Mouse (Mus musculus): Measurements from ENCODE around the gene Acot1. TPM values are rescaled to one million over a fixed set of nuclear protein-coding genes. Genes with fewer than 3 reads are reported as not detected.
"Not testable (repeated sequence)": the region's sequence is repeated elsewhere in the genome, so short reads cannot be mapped to it uniquely, and the experiment has no call there.

Gene Acot1
- polyA plus RNA-seq, 1 experiment = 36.4 TPM

- Histone ChIP-seq H3K27ac (ENCODE audit: insufficient read depth, low read length) (no peak overlapping the region), H3K4me3 (ENCODE audit: low read depth, low read length) (no peak overlapping the region), H3K9ac (ENCODE audit: low read depth, poor library complexity, severe bottlenecking) (no peak overlapping the region), H3K9me3 (replicated peaks; ENCODE audit: control insufficient read depth, insufficient read depth, low read length, poor library complexity, severe bottlenecking) (no peaks in the 10 kb centered on the region; the same call in 1 of the 2 replicates), H3K36me3 (ENCODE audit: control insufficient read depth, insufficient read depth, low read length, poor library complexity, severe bottlenecking) (no peaks in the 10 kb centered on the region; the same call in 1 of the 2 replicates), H3K27me3 (ENCODE audit: control insufficient read depth, insufficient read depth, low read length, poor library complexity, severe bottlenecking) (peaks cover 4% of the 10 kb centered on the region; the same call in 1 of the 2 replicates), H3K4me1 (ENCODE audit: control insufficient read depth, insufficient read depth, low read length) (peaks cover 1% of the 10 kb centered on the region)
- no peak for TF ChIP-seq POLR2A (IDR thresholded peaks at IDR 0.05; ENCODE audit: insufficient read depth, low read length)
- peak; percentile 71 for TF ChIP-seq CTCF (IDR thresholded peaks at IDR 0.05; ENCODE audit: low read depth, low read length)
Measured at GRCm38 (mm10) chr12:84013130-84013529, 3.8 kb downstream of the Acot1 start.

DNA sequence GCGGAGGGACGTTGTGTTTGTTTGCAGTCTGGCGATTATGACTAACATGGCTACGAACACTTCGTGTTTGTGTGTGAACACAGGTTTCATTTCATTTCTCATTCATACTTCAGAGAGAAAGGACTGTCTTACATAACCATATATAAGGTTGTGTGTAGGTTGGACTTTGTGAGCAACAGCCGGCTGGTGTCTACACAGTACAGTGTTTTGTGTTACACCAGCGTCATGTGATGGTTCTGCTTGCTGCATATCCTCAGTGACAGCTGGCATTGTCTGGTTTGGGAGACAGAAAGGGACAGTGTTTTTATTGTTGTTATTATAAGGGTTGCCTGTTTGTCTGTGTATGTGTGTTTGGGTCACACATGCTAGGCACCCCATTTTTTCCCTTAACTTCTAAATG is 4.4 kb downstream of the Acot1 start:
- Histone ChIP-seq H3K9me3 (replicated peaks; ENCODE audit: control insufficient read depth, insufficient read depth, low read length, poor library complexity, severe bottlenecking) (no peaks in the 10 kb centered on the region), H3K27ac (ENCODE audit: insufficient read depth, low read length) (no peak overlapping the region), H3K36me3 (ENCODE audit: control insufficient read depth, insufficient read depth, low read length, poor library complexity, severe bottlenecking) (no peaks in the 10 kb centered on the region; the same call in 1 of the 2 replicates), H3K4me3 (ENCODE audit: low read depth, low read length) (no peak overlapping the region), H3K4me1 (ENCODE audit: control insufficient read depth, insufficient read depth, low read length) (peaks cover 1% of the 10 kb centered on the region), H3K9ac (ENCODE audit: low read depth, poor library complexity, severe bottlenecking) (no peak overlapping the region), H3K27me3 (ENCODE audit: control insufficient read depth, insufficient read depth, low read length, poor library complexity, severe bottlenecking) (peaks cover 4% of the 10 kb centered on the region; the same call in 1 of the 2 replicates)
- no peak for TF ChIP-seq EP300 (IDR thresholded peaks at IDR 0.05; ENCODE audit: insufficient read depth, low read depth, low read length)
- no peak for TF ChIP-seq POLR2A (IDR thresholded peaks at IDR 0.05; ENCODE audit: insufficient read depth, low read length)
- TF ChIP-seq CTCF (IDR thresholded peaks at IDR 0.05; ENCODE audit: low read depth, low read length) = no peak

- not testable (repeated sequence) for H3K4me3 ChIP-seq (ENCODE audit: low read depth, low read length); H3K4me1 ChIP-seq (ENCODE audit: control insufficient read depth, insufficient read depth, low read length); H3K36me3 ChIP-seq (ENCODE audit: control insufficient read depth, insufficient read depth, low read length, poor library complexity, severe bottlenecking)
Measured at GRCm38 (mm10) chr12:84020528-84020927, 11.2 kb downstream of the Acot1 start.

GRCm38 (mm10) chr12:84022266-84022665 is 13.0 kb downstream of the Acot1 start:
- H3K36me3 ChIP-seq (ENCODE audit: control insufficient read depth, insufficient read depth, low read length, poor library complexity, severe bottlenecking); H3K4me1 ChIP-seq (ENCODE audit: control insufficient read depth, insufficient read depth, low read length); H3K27ac ChIP-seq (ENCODE audit: insufficient read depth, low read length); H3K4me3 ChIP-seq (ENCODE audit: low read depth, low read length); H3K9ac ChIP-seq (ENCODE audit: low read depth, poor library complexity, severe bottlenecking); H3K27me3 ChIP-seq (ENCODE audit: control insufficient read depth, insufficient read depth, low read length, poor library complexity, severe bottlenecking): not testable (repeated sequence)
- H3K9me3 ChIP-seq (replicated peaks; ENCODE audit: control insufficient read depth, insufficient read depth, low read length, poor library complexity, severe bottlenecking) = peaks cover 22% of the 10 kb centered on the region

More at GRCm38 (mm10) chr12:84020528-84020927, 11.2 kb downstream of the Acot1 start:
- H3K9ac ChIP-seq (ENCODE audit: low read depth, poor library complexity, severe bottlenecking); H3K27ac ChIP-seq (ENCODE audit: insufficient read depth, low read length); H3K27me3 ChIP-seq (ENCODE audit: control insufficient read depth, insufficient read depth, low read length, poor library complexity, severe bottlenecking): not testable (repeated sequence)
- peaks cover 12% of the 10 kb centered on the region for H3K9me3 ChIP-seq (replicated peaks; ENCODE audit: control insufficient read depth, insufficient read depth, low read length, poor library complexity, severe bottlenecking)

DNA sequence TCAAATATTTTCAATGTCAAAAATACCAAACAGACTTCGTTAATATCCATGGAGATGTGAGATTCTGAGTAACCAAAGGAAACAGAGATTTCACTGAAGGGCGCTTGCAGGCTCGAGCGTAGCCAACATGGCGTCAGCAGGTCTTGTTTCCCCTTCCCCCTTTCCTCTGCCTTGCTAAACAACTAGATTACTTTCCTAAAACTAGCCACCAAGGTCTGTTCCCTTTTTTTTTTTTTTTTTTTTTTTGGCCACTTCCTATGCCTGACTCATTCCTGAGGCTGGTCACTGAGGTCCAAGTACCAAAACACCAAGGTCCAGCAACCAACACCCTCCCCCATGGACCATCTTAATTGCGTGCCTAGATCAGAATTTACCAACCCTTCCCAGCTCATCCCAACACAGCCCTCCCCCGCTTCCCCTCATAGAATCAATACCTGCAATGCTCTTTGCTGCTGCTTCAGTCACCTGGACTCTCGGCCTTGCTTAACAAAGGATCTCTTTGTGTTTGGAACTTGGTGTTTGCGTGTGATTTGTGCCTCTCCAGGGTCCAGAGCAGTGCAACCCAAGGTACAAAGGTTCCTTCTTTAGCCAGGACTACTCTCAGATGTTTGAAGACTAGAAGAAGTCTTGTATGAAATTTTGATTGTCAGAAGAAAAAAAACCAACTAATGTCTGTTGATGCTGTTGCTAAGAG is 13.9 kb downstream of the Acot1 start:
- Histone ChIP-seq H3K36me3 (ENCODE audit: control insufficient read depth, insufficient read depth, low read length, poor library complexity, severe bottlenecking) (no peaks in the 10 kb centered on the region), H3K4me1 (ENCODE audit: control insufficient read depth, insufficient read depth, low read length) (no peaks in the 10 kb centered on the region), H3K27me3 (ENCODE audit: control insufficient read depth, insufficient read depth, low read length, poor library complexity, severe bottlenecking) (no peaks in the 10 kb centered on the region; the same call in 1 of the 2 replicates), H3K27ac (ENCODE audit: insufficient read depth, low read length) (no peak overlapping the region), H3K9ac (ENCODE audit: low read depth, poor library complexity, severe bottlenecking) (no peak overlapping the region), H3K4me3 (ENCODE audit: low read depth, low read length) (no peak overlapping the region), H3K9me3 (replicated peaks; ENCODE audit: control insufficient read depth, insufficient read depth, low read length, poor library complexity, severe bottlenecking) (peaks cover 30% of the 10 kb centered on the region)
- TF ChIP-seq POLR2A (IDR thresholded peaks at IDR 0.05; ENCODE audit: insufficient read depth, low read length) = no peak
- TF ChIP-seq EP300 (IDR thresholded peaks at IDR 0.05; ENCODE audit: insufficient read depth, low read depth, low read length) = no peak
- no peak for TF ChIP-seq CTCF (IDR thresholded peaks at IDR 0.05; ENCODE audit: low read depth, low read length)

GRCm38 (mm10) chr12:84025888-84026287 is 16.6 kb downstream of the Acot1 start:
- TF ChIP-seq CTCF (IDR thresholded peaks at IDR 0.05; ENCODE audit: low read depth, low read length) (no peak), POLR2A (IDR thresholded peaks at IDR 0.05; ENCODE audit: insufficient read depth, low read length) (no peak), EP300 (IDR thresholded peaks at IDR 0.05; ENCODE audit: insufficient read depth, low read depth, low read length) (no peak)
- H3K36me3 ChIP-seq (ENCODE audit: control insufficient read depth, insufficient read depth, low read length, poor library complexity, severe bottlenecking) = no peaks in the 10 kb centered on the region
- H3K27me3 ChIP-seq (ENCODE audit: control insufficient read depth, insufficient read depth, low read length, poor library complexity, severe bottlenecking) = no peaks in the 10 kb centered on the region
- no peak overlapping the region for H3K27ac ChIP-seq (ENCODE audit: insufficient read depth, low read length)
- peaks cover 33% of the 10 kb centered on the region for H3K9me3 ChIP-seq (replicated peaks; ENCODE audit: control insufficient read depth, insufficient read depth, low read length, poor library complexity, severe bottlenecking)
- H3K4me3 ChIP-seq (ENCODE audit: low read depth, low read length) = no peak overlapping the region
- H3K4me1 ChIP-seq (ENCODE audit: control insufficient read depth, insufficient read depth, low read length) = no peaks in the 10 kb centered on the region
- no peak overlapping the region for H3K9ac ChIP-seq (ENCODE audit: low read depth, poor library complexity, severe bottlenecking)
